Mouse (Mus musculus) myocyte (in vitro differentiated cells): ENCODE results near the gene Zfp326. TPM values are rescaled to one million over a fixed set of nuclear protein-coding genes. Genes with fewer than 3 reads are reported as not detected.

Experiments used
- H3K27me3 ChIP-seq: one replicate; pipeline ENCODE4 v1.6.1; 2011; ENCODE audit not compliant: control insufficient read depth, insufficient read depth, insufficient read length
- H3K36me3 ChIP-seq: one replicate; pipeline ENCODE4 v1.6.1; 2011; ENCODE audit not compliant: control insufficient read depth, insufficient read depth
- H3K4me2 ChIP-seq: one replicate; pipeline ENCODE4 v1.6.1; 2011; ENCODE audit warnings: low read depth, control low read depth
- H3K4me3 ChIP-seq: one replicate; pipeline ENCODE4 v1.5.1; 2011; ENCODE audit warnings: mild to moderate bottlenecking, control low read depth, moderate library complexity
- H3K79me2 ChIP-seq: one replicate; pipeline ENCODE4 v1.6.1; 2011; ENCODE audit not compliant: control insufficient read depth, insufficient read depth
- H3ac ChIP-seq: one replicate; pipeline ENCODE4 v1.6.1; 2011; ENCODE audit not compliant: control insufficient read depth, insufficient read length
- CEBPB ChIP-seq: IDR thresholded peaks from 2 replicates; pipeline ENCODE4 v1.6.1; 2011; ENCODE audit warnings: mild to moderate bottlenecking, moderate library complexity; ENCODE audit not compliant: poor library complexity, insufficient read depth, severe bottlenecking
- E2F4 ChIP-seq: IDR thresholded peaks from one replicate; pipeline ENCODE4 v1.6.1; 2011; ENCODE audit warnings: mild to moderate bottlenecking, control low read depth, moderate library complexity; ENCODE audit not compliant: insufficient read depth
- MAX ChIP-seq: IDR thresholded peaks from one replicate; pipeline ENCODE4 v1.6.1; 2011; ENCODE audit warnings: low read depth, mild to moderate bottlenecking, control low read depth
- MYOD1 ChIP-seq, 3 experiments: IDR thresholded peaks; one replicate each; pipeline ENCODE4 v1.6.1; 2011; ENCODE audit warnings: control low read depth in 2 of 3, low read depth in 2 of 3, mild to moderate bottlenecking in 2 of 3, moderate library complexity in 1 of 3; ENCODE audit not compliant: insufficient read length in 2 of 3, control insufficient read depth in 1 of 3
- MYOG ChIP-seq, 3 experiments: IDR thresholded peaks; one replicate each; pipeline ENCODE4 v1.6.1; 2011; ENCODE audit warnings: control low read depth in 2 of 3, low read depth in 2 of 3, mild to moderate bottlenecking in 2 of 3; ENCODE audit not compliant: insufficient read length in 2 of 3, control insufficient read depth in 1 of 3, insufficient read depth in 1 of 3
- POLR2A ChIP-seq: IDR thresholded peaks from one replicate; pipeline ENCODE4 v1.6.1; 2011; ENCODE audit warnings: low read depth, mild to moderate bottlenecking, control low read depth, moderate library complexity; ENCODE audit not compliant: insufficient read length
- POLR2AphosphoS2 ChIP-seq: IDR thresholded peaks from one replicate; pipeline ENCODE4 v1.6.1; 2011; ENCODE audit warnings: low read depth, control low read depth; ENCODE audit not compliant: insufficient read length
- REST ChIP-seq: IDR thresholded peaks from one replicate; pipeline ENCODE4 v1.6.1; 2011; ENCODE audit warnings: mild to moderate bottlenecking, control low read depth, moderate library complexity; ENCODE audit not compliant: insufficient read depth, insufficient read length
- SRF ChIP-seq: IDR thresholded peaks from one replicate; pipeline ENCODE4 v1.6.1; 2011; ENCODE audit warnings: low read depth; ENCODE audit not compliant: control insufficient read depth, insufficient read length
- TCF12 ChIP-seq: IDR thresholded peaks from one replicate; pipeline ENCODE4 v1.6.1; 2011; ENCODE audit warnings: mild to moderate bottlenecking, control low read depth; ENCODE audit not compliant: poor library complexity, insufficient read depth, severe bottlenecking
- TCF3 ChIP-seq: IDR thresholded peaks from one replicate; pipeline ENCODE4 v1.6.1; 2011; ENCODE audit warnings: low read depth, control low read depth; ENCODE audit not compliant: insufficient read length
- USF1 ChIP-seq: IDR thresholded peaks from one replicate; pipeline ENCODE4 v1.6.1; 2011; ENCODE audit warnings: low read depth, mild to moderate bottlenecking, control low read depth, moderate library complexity
- polyA plus RNA-seq: library from polyadenylated mRNA; unstranded; fragments of >200 nt; fragmentation: generic; extraction: Trizol; gene quantifications from one replicate; pipeline ENCODE4 v1.2.1, GENCODE M21; 2012; ENCODE audit warnings: missing spikeins

The Zfp326 gene
- polyA plus RNA-seq, 1 experiment = 7.6 TPM

DNA sequence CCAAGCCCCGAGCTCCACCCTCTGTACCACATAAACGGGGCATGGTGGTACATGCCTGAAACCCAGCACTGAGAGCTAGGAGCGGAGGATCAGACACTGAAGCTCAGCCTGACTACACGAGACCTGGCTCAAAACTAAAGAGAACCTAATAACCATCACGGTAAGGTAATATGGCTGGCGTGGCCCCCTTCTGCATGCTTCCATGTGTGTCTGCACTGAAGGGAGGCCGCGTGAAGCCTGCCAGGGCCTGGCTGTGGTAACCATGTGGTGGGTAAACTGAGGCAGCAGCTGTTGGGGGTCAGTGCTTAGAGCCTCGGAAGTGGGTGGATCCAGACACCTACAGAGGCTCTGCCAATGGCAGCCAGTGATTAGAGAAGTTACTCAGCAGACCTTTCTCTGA is 23.1 kb upstream of the Zfp326 start:
- no peaks in the 10 kb centered on the region for H3K27me3 ChIP-seq
- TF ChIP-seq POLR2A = no peak
- TF ChIP-seq E2F4 = no peak
- no peak for TF ChIP-seq CEBPB
- TF ChIP-seq MYOD1 (IDR thresholded peaks at IDR 0.05; ENCODE audit: control insufficient read depth in 1 of 3, insufficient read length in 2 of 3, low read depth in 2 of 3) = no peak
- TF ChIP-seq POLR2AphosphoS2 = no peak
- no peak for TF ChIP-seq TCF3
- TF ChIP-seq USF1 = no peak
- TF ChIP-seq REST = no peak
- no peak for TF ChIP-seq SRF
- H3K79me2 ChIP-seq = no peaks in the 10 kb centered on the region
- no peak overlapping the region for H3K4me3 ChIP-seq
- no peak overlapping the region for H3K4me2 ChIP-seq
- no peak overlapping the region for H3ac ChIP-seq
- H3K36me3 ChIP-seq = no peaks in the 10 kb centered on the region

DNA sequence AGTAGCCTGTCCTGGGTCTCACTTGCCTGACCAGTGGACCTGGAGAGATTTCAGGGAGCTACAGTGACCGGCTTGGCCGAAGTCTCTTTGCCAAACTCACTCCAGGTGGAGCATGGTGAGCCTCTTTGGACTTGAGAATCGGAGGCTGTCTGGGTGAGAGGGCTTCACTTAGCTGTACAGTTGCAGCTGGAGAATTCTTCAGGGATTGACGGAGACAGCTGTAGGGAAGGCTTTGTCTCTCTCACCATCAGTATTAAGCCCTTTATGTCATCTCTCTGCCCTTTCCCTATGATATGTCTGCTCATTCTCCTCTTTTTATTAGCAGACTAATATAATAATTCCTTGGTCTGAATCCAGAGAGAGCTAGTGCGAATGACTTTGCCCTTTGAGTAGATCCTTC is 18.9 kb upstream of the Zfp326 start:
- no peaks in the 10 kb centered on the region for H3K36me3 ChIP-seq
- no peak overlapping the region for H3K4me3 ChIP-seq
- TF ChIP-seq MYOG (IDR thresholded peaks at IDR 0.05; ENCODE audit: control insufficient read depth in 1 of 3, insufficient read depth in 1 of 3, insufficient read length in 2 of 3, low read depth in 2 of 3) (peak in 1 of 3 experiments; percentile 11), MYOD1 (IDR thresholded peaks at IDR 0.05; ENCODE audit: control insufficient read depth in 1 of 3, insufficient read length in 2 of 3, low read depth in 2 of 3) (peak; percentile 93 to 95 (median 94)), TCF3 (no peak), TCF12 (peak; percentile 25)
- no peaks in the 10 kb centered on the region for H3K27me3 ChIP-seq
- H3ac ChIP-seq = no peak overlapping the region
- H3K4me2 ChIP-seq = peak overlapping the region; percentile 61
- no peaks in the 10 kb centered on the region for H3K79me2 ChIP-seq

- Histone ChIP-seq H3K4me3 (no peak overlapping the region), H3K27me3 (no peaks in the 10 kb centered on the region), H3K36me3 (no peaks in the 10 kb centered on the region), H3ac (no peak overlapping the region), H3K4me2 (peak overlapping the region; percentile 44), H3K79me2 (no peaks in the 10 kb centered on the region)
- no peak for TF ChIP-seq MYOG (IDR thresholded peaks at IDR 0.05; ENCODE audit: control insufficient read depth in 1 of 3, insufficient read depth in 1 of 3, insufficient read length in 2 of 3, low read depth in 2 of 3)
- no peak for TF ChIP-seq REST
- TF ChIP-seq POLR2A = no peak
- no peak for TF ChIP-seq E2F4
- no peak for TF ChIP-seq SRF
- TF ChIP-seq TCF3 = no peak
- TF ChIP-seq USF1 = no peak
- TF ChIP-seq CEBPB = no peak
- TF ChIP-seq POLR2AphosphoS2 = no peak
- TF ChIP-seq MAX = no peak
- no peak for TF ChIP-seq MYOD1 (IDR thresholded peaks at IDR 0.05; ENCODE audit: control insufficient read depth in 1 of 3, insufficient read length in 2 of 3, low read depth in 2 of 3)
- no peak for TF ChIP-seq TCF12
Observed at GRCm38 (mm10) chr5:105858754-105859694, 17.3 kb upstream of the Zfp326 start.

- no peaks in the 10 kb centered on the region for H3K27me3 ChIP-seq
- H3ac ChIP-seq = no peak overlapping the region
- no peaks in the 10 kb centered on the region for H3K36me3 ChIP-seq
- no peak for TF ChIP-seq MAX
- TF ChIP-seq CEBPB = no peak
- no peak for TF ChIP-seq POLR2AphosphoS2
- TF ChIP-seq POLR2A = no peak
- TF ChIP-seq E2F4 = no peak
- TF ChIP-seq TCF3 = no peak
- TF ChIP-seq REST = no peak
- no peak for TF ChIP-seq MYOD1 (IDR thresholded peaks at IDR 0.05; ENCODE audit: control insufficient read depth in 1 of 3, insufficient read length in 2 of 3, low read depth in 2 of 3)
- TF ChIP-seq SRF = no peak
- TF ChIP-seq MYOG (IDR thresholded peaks at IDR 0.05; ENCODE audit: control insufficient read depth in 1 of 3, insufficient read depth in 1 of 3, insufficient read length in 2 of 3, low read depth in 2 of 3) = no peak
- no peak for TF ChIP-seq USF1
- TF ChIP-seq TCF12 = no peak
- H3K4me2 ChIP-seq = peak overlapping the region; percentile 32
- H3K4me3 ChIP-seq = no peak overlapping the region
- H3K79me2 ChIP-seq = no peaks in the 10 kb centered on the region
Observed at GRCm38 (mm10) chr5:105859716-105860460, 16.5 kb upstream of the Zfp326 start.
